Mouse (Mus musculus): Measurements from ENCODE around the gene Tmem120b. TPM values are rescaled to one million over a fixed set of nuclear protein-coding genes. Genes with fewer than 3 reads are reported as not detected.

Gene Tmem120b
- total RNA-seq (2023) = 1 to 10 TPM; 7.0 to 7.8 TPM

DNA sequence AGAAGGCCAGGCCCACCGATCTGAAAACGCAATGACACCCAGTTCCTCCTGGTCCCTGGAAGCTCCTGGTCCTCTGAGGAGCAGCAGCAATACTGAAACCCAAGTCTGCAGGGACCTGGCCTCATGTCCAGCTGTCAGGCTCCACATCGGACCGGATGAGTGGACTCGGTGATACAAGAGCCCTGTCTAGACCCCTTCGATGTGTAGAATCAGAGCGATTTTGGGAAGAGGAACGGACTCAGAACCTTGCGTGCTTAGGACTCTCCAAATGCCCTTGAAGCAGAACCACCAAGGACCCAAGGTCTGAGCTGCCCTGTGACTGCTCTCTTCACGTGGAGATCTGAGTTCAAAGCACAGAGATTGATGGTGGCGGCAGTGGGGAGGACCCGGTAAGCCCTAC, at the start of gene Tmem120b:
TSS of gene Tmem120b (plus strand) at position 301 of the 400 bp plus-strand sequence.

DNA sequence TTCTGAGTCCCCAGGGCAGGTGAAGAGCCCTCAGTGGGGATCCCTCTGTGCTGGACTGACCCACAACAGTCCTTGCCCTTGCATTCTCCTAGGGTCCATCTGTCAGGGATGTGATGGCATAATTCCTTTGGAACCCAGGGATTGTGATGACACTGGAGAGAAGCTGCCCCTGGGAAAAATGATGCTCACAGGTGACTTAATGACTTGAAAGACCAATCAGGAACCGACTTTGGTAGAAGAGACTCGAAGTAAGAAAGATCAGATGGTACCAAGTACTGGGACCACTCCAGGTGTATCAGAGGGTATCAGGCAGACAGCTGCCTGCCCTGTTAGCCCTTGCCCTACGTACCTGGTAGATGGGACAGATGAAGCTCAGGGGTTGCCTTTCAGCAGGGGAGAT, 21.3 kb upstream of the Tmem120b start, which contains the start of gene Morn3:
TSS of gene Morn3 (minus strand) at position 101 of the 400 bp plus-strand sequence.

DNA sequence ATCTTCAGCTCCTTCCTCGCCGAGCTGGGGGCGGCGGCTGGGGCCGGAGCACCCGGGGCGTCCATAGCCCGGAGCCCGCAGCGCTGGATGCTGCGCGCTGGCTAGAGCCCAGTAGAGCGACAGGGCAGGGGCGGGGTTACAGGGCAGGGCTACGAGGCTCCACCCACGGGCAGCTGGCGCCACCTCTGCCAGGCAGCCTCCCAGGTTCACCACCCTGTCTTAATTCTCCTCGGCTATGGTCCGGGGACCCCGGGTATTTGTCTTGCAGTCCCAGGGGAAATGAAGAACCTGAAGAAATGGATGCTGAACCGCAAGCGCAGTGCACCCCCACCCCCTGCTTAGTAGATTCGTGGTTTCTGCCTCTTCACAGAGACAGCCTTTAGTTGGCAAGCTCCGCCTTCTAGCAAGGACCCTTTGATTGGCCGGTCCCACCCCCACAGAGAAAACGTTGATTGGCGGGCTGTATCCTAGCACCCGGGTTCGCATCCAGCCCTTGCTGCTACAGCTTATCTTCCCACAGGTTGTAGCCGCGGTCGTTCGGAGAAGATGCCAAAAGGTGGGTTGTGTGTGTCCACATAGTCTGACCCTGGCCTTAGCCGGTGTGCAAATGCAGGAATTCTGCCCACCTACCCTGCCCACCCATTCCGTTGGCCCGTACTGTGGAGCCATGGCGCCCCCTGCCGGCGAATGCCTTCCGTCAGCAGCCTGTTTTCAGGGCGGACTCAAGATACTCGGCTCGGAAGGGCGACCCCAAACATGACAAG, 64.3 kb downstream of the Tmem120b start, which contains the start of gene Rhof:
TSS of gene Rhof (minus strand) at position 385 of the 764 bp plus-strand sequence.

DNA sequence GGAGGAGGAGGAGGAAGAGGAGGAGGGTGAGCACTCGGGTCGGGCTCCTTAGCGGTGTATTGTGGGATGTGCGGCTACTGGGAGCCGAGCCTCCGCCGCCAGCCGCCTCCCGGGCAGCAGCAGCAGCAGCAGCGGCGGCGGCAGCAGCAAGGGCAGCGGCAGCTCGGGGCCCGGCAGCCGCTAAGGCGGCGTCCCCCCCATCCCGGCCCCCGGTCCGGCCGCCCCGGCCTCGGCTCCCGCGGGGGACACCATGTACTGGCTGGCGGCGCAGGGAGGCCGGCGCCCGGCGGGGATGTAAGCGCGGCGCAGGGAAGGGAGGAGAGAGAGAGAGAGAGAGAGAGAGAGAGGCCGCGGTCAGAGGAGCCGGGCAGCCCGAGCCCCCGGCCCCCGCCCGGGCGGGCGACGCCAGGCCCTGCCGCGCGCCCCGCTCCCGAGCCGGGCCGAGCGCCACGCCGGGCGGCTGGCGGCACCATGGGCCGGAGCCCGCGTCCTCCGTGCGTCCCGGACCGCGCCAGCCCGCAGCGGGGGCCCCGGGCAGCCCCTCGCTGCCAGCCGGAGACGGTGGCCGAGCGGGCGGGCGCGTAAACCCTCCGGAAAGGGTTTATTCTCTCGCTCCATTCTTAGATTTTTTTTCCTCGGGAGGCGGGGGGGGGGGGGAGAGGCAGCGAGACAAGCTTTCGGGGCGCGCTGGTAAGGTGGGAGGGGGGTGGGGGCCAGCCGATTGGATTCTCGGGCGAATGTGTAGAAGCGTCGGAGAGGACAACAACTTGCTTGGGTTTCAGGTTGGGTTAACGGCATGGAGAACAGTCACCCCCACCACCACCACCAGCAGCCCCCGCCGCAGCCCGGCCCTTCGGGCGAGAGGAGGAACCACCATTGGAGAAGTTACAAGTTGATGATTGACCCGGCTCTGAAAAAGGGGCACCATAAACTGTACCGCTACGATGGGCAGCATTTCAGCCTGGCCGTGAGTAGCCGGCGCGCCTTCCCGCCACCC, 74.2 kb downstream of the Tmem120b start, which contains the start of gene Setd1b:
TSS of gene Setd1b (plus strand) at position 33 of the 997 bp plus-strand sequence.

Other genes with a start within 250 kb of the Tmem120b start
- gene Anapc5, start 247.1 kb upstream of the Tmem120b start, total RNA-seq (2023) = 100 to 1,000 TPM; 264 to 271 TPM
- gene Rnf34, start 218.4 kb upstream of the Tmem120b start, total RNA-seq (2023) = 10 to 100 TPM; 25.6 to 30.4 TPM
- 10 to 100 TPM; 60.5 to 66.5 TPM for gene Kdm2b, start 78.6 kb upstream of the Tmem120b start, total RNA-seq (2023)
- 10 to 100 TPM; 73.3 to 78.4 TPM for gene Orai1, start 53.3 kb upstream of the Tmem120b start, total RNA-seq (2023)
- gene Morn3, start 21.4 kb upstream of the Tmem120b start, total RNA-seq (2023) = not detected
- 10 to 100 TPM; 92.6 to 93.9 TPM for gene Rhof, start 64.3 kb downstream of the Tmem120b start, total RNA-seq (2023)
- gene Setd1b, start 73.8 kb downstream of the Tmem120b start, total RNA-seq (2023) = 100 to 1,000 TPM; 101 to 106 TPM
- gene Psmd9, start 101.0 kb downstream of the Tmem120b start, total RNA-seq (2023) = 10 to 100 TPM; 25.4 to 33.7 TPM
- not detected for gene Hpd, start 114.3 kb downstream of the Tmem120b start, total RNA-seq (2023)
- 1 to 10 TPM; 1.9 to 2.0 TPM for gene Wdr66, start 183.7 kb downstream of the Tmem120b start, total RNA-seq (2023)

Data from T-cell, adult 66 days (primary cell).